ENCODE assay signal across 11 mouse cellular contexts in genomic region chr8:123627410-123628147, GRCm38 (mm10). TPM values are rescaled to one million over a fixed set of nuclear protein-coding genes. Genes with fewer than 3 reads are reported as not detected.
A peak's percentile ranks its signal among the peaks of the same experiment; 100 is the strongest.
DNase-seq lines count a peak whose midpoint lies in the region; ATAC-seq lines count a peak whose summit lies in the region.
"Had no signal": no experiment of that assay in that cellular context is flagged by ENCODE, and none has a peak within 500 bp of the region (broad histone marks: within the 10 kb centered on the region; RNA-seq: fewer than 3 reads in every experiment).

No protein-coding gene starts in this region.

- no peak overlapping the region for H3K4me3 ChIP-seq in intestine, embryonic 14.5 days (ENCODE audit: low read depth, low read length)
- no peak overlapping the region for H3K4me3 ChIP-seq in intestine, embryonic 15.5 days (replicated peaks)

- no peak overlapping the region for H3K9ac ChIP-seq in intestine, embryonic 14.5 days (ENCODE audit: low read length)
- H3K9ac ChIP-seq in intestine, embryonic 15.5 days, result no peak overlapping the region
- H3K9ac ChIP-seq: hindbrain, embryonic 15.5 days had no signal

- H3K36me3 ChIP-seq in intestine, embryonic 14.5 days (ENCODE audit: control insufficient read depth, insufficient read depth, low read length), result no peaks in the 10 kb centered on the region
- H3K36me3 ChIP-seq in intestine, embryonic 15.5 days, result no peaks in the 10 kb centered on the region
- H3K36me3 ChIP-seq: heart, embryonic 13.5 days; hindbrain, embryonic 15.5 days; limb, embryonic 10.5 days had no signal

- peaks cover 12% of the 10 kb centered on the region for H3K27me3 ChIP-seq in intestine, embryonic 14.5 days (replicated peaks; ENCODE audit: control insufficient read depth, insufficient read depth, low read length)
- peaks cover 10% of the 10 kb centered on the region for H3K27me3 ChIP-seq in intestine, embryonic 15.5 days (replicated peaks)

- H3K4me2 ChIP-seq in intestine, embryonic 14.5 days (ENCODE audit: low read length), result no peak overlapping the region
- H3K4me2 ChIP-seq in intestine, embryonic 15.5 days (replicated peaks), result no peak overlapping the region

- no peak for DNase-seq in intestine, embryonic 14.5 days (ENCODE audit: low spot score)
- peak; percentile 17 for DNase-seq in thymus, postnatal 4 days
- no peak for DNase-seq in thymus, postnatal 10 days (ENCODE audit: low spot score in 2 of 2)
- DNase-seq in ZHBTc4 (ENCODE audit: low read depth, low spot score), result peak; percentile 41
- no peak for DNase-seq in layer of hippocampus, postnatal 36 days

- 61% methylated on average over 6 of the region's 6 CpGs for WGBS in intestine, embryonic 14.5 days
- 54% methylated on average over 6 of the region's 6 CpGs for WGBS in intestine, embryonic 15.5 days

- 0 out of 2 replicates have a peak, but pooled peaks have one; percentile 7 for ATAC-seq in intestine, embryonic 14.5 days (replicated peaks; ENCODE audit: low FRiP score, low TSS enrichment, low read depth)
- ATAC-seq in intestine, embryonic 15.5 days, result no peak
- no peak for ATAC-seq in inflammation-experienced regulatory T-cells, adult 6 months

- H3K27ac ChIP-seq in intestine, embryonic 14.5 days (ENCODE audit: low read depth), result no peak overlapping the region
- H3K27ac ChIP-seq in intestine, embryonic 15.5 days, result no peak overlapping the region
- H3K27ac ChIP-seq: gastrocnemius, adult 2 months; heart, embryonic 13.5 days; hindbrain, embryonic 15.5 days; limb, embryonic 10.5 days had no signal

- no peaks in the 10 kb centered on the region for H3K9me3 ChIP-seq in intestine, embryonic 14.5 days (ENCODE audit: control insufficient read depth, low read length)
- no peaks in the 10 kb centered on the region for H3K9me3 ChIP-seq in intestine, embryonic 15.5 days
- H3K9me3 ChIP-seq: heart, embryonic 13.5 days; hindbrain, embryonic 15.5 days; limb, embryonic 10.5 days had no signal

- H3K4me1 ChIP-seq in intestine, embryonic 14.5 days (replicated peaks; ENCODE audit: control insufficient read depth, insufficient read depth, low read length), result peaks cover 15% of the 10 kb centered on the region
- H3K4me1 ChIP-seq in intestine, embryonic 15.5 days (replicated peaks), result peaks cover 14% of the 10 kb centered on the region

RNA-seq across cellular contexts. Expression of gene Rhou, which starts 26.1 kb away (rescaled TPM):
- polyA plus RNA-seq in intestine, embryonic 14.5 days (2014; fragmentation: Nextera tagmentation; extraction: Ambion mirVana), result 8.0 and 8.3 TPM in 2 replicates
- 6.4 and 7.6 TPM in 2 replicates for polyA plus RNA-seq in intestine, embryonic 15.5 days (2015; fragmentation: Nextera tagmentation; extraction: Ambion mirVana)
- total RNA-seq in layer of hippocampus, postnatal 36 days (2021), result 10 to 100 TPM; 36.0 to 45.7 TPM
- polyA plus RNA-seq in inflammation-experienced regulatory T-cells, adult 6 months (2017; shearing (Covaris generic)), result not detected

Comparison
In these comparisons a context has a peak if more than half of its experiments do, and no peak if none do; other contexts are left out.
1. DNase-seq: peak in thymus, postnatal 4 days (single experiment) and ZHBTc4 (single experiment); none in intestine, embryonic 14.5 days (single experiment), thymus, postnatal 10 days (0 of 2) and layer of hippocampus, postnatal 36 days (0 of 2).